Mouse (Mus musculus): ENCODE data around the gene Cd207. TPM values are rescaled to one million over a fixed set of nuclear protein-coding genes. Genes with fewer than 3 reads are reported as not detected.

Cd207 gene
- not detected for total RNA-seq (2021)

- intact Hi-C loops (cut with DNase I) = loop anchor here (10.0 kb wide), 1 partner anchor 453 kb away; no protein-coding TSS in a partner anchor
- no peak for DNase-seq (ENCODE audit: low spot score in 2 of 2)
Observed at GRCm38 (mm10) chr6:83677757-83678156, at the start of gene Cd207. Gene Cd207 (minus strand): TSS chr6:83677857.

GRCm38 (mm10) chr6:83727178-83727577 is 49.5 kb upstream of the Cd207 start:
- intact Hi-C loops (cut with DNase I) = loop anchor here (5.0 kb wide), 1 partner anchor 35 kb away; no protein-coding TSS in a partner anchor
- no peak for DNase-seq (ENCODE audit: low spot score in 2 of 2)

- intact Hi-C loops (cut with DNase I) = no loop called here
- no peak for DNase-seq (ENCODE audit: low spot score in 2 of 2)
Observed at GRCm38 (mm10) chr6:83722526-83722925, 44.9 kb upstream of the Cd207 start.

GRCm38 (mm10) chr6:83717026-83717425 is 39.4 kb upstream of the Cd207 start:
- intact Hi-C loops (cut with DNase I) = loop anchor here (2.0 to 10.0 kb wide), 3 partner anchors 14 to 868 kb away; partner anchors contain the start of genes Pcgf1 and Tlx2
- no peak for DNase-seq (ENCODE audit: low spot score in 2 of 2)

GRCm38 (mm10) chr6:83715461-83716196 is 38.0 kb upstream of the Cd207 start:
- intact Hi-C loops (cut with DNase I) = loop anchor here (2.0 to 10.0 kb wide), 3 partner anchors 13 to 869 kb away; partner anchors contain the start of genes Pcgf1 and Tlx2

GRCm38 (mm10) chr6:83714221-83715123 is 36.8 kb upstream of the Cd207 start:
- intact Hi-C loops (cut with DNase I) = loop anchor here (10.0 kb wide), 2 partner anchors 640 to 870 kb away; partner anchors contain the start of genes Pcgf1 and Tlx2
- no peak for DNase-seq (ENCODE audit: low spot score in 2 of 2)

More at GRCm38 (mm10) chr6:83715461-83716196, 38.0 kb upstream of the Cd207 start:
- DNase-seq (ENCODE audit: low spot score in 2 of 2) = no peak

GRCm38 (mm10) chr6:83713271-83714136 is 35.8 kb upstream of the Cd207 start:
- no peak for DNase-seq (ENCODE audit: low spot score in 2 of 2)
- intact Hi-C loops (cut with DNase I) = loop anchor here (10.0 kb wide), 2 partner anchors 639 to 871 kb away; partner anchors contain the start of genes Pcgf1 and Tlx2

GRCm38 (mm10) chr6:83711725-83712475 is 34.2 kb upstream of the Cd207 start:
- no peak for DNase-seq (ENCODE audit: low spot score in 2 of 2)
- intact Hi-C loops (cut with DNase I) = loop anchor here (10.0 kb wide), 2 partner anchors 637 to 873 kb away; partner anchors contain the start of genes Pcgf1 and Tlx2

- DNase-seq (ENCODE audit: low spot score in 2 of 2) = no peak
- intact Hi-C loops (cut with DNase I) = loop anchor here (10.0 kb wide), 2 partner anchors 636 to 874 kb away; partner anchors contain the start of genes Pcgf1 and Tlx2
Observed at GRCm38 (mm10) chr6:83711067-83711675, 33.5 kb upstream of the Cd207 start, which contains the start of gene Vax2. Gene Vax2 (plus strand): TSS chr6:83711264.

GRCm38 (mm10) chr6:83710361-83711066 is 32.9 kb upstream of the Cd207 start:
- no peak for DNase-seq (ENCODE audit: low spot score in 2 of 2)

GRCm38 (mm10) chr6:83707738-83708510 is 30.3 kb upstream of the Cd207 start:
- intact Hi-C loops (cut with DNase I) = no loop called here
- no peak for DNase-seq (ENCODE audit: low spot score in 2 of 2)

More at GRCm38 (mm10) chr6:83710361-83711066, 32.9 kb upstream of the Cd207 start:
- intact Hi-C loops (cut with DNase I) = loop anchor here (10.0 kb wide), 2 partner anchors 636 to 874 kb away; partner anchors contain the start of genes Pcgf1 and Tlx2

- no peak for DNase-seq (ENCODE audit: low spot score in 2 of 2)
- intact Hi-C loops (cut with DNase I) = no loop called here
Observed at GRCm38 (mm10) chr6:83704701-83705100, 27.0 kb upstream of the Cd207 start.

GRCm38 (mm10) chr6:83704294-83704693 is 26.6 kb upstream of the Cd207 start:
- DNase-seq (ENCODE audit: low spot score in 2 of 2) = no peak
- intact Hi-C loops (cut with DNase I) = no loop called here

GRCm38 (mm10) chr6:83703722-83704078 is 26.0 kb upstream of the Cd207 start:
- DNase-seq (ENCODE audit: low spot score in 2 of 2) = no peak
- intact Hi-C loops (cut with DNase I) = loop anchor here (2.0 kb wide), 1 partner anchor 13 kb away; no protein-coding TSS in a partner anchor

- intact Hi-C loops (cut with DNase I) = loop anchor here (2.0 kb wide), 1 partner anchor 14 kb away; no protein-coding TSS in a partner anchor
- no peak for DNase-seq (ENCODE audit: low spot score in 2 of 2)
Observed at GRCm38 (mm10) chr6:83703000-83703721, 25.5 kb upstream of the Cd207 start.

Measured in left cerebral cortex, postnatal 25 days (tissue).